Mouse (Mus musculus) hindbrain, embryonic 16.5 days (tissue): ENCODE results near the gene Uhrf1. TPM values are rescaled to one million over a fixed set of nuclear protein-coding genes. Genes with fewer than 3 reads are reported as not detected.

ENCODE experiments used
- ATAC-seq: fragments of 200-750 bp; cut with Nextera tagmentation; 2 replicates; pipeline ENCODE4 v1.8.0; 2017; ENCODE audit warnings: moderate TSS enrichment, moderate library complexity
- H3K27ac ChIP-seq: fragments of 300-500 bp; sonication (generic); 2 replicates; pipeline ENCODE4 v1.5.1; 2014; ENCODE audit warnings: low read depth, mild to moderate bottlenecking, control low read depth, low read length, moderate library complexity
- H3K27me3 ChIP-seq: fragments of 300-500 bp; sonication (generic); replicated peaks from 2 replicates; pipeline ENCODE4 v1.6.1; 2014; ENCODE audit warnings: low read length; ENCODE audit not compliant: control insufficient read depth, insufficient read depth
- H3K36me3 ChIP-seq: fragments of 300-500 bp; sonication (generic); 2 replicates; pipeline ENCODE4 v1.6.1; 2014; ENCODE audit warnings: mild to moderate bottlenecking, low read length, moderate library complexity, mixed read lengths; ENCODE audit not compliant: control insufficient read depth, insufficient read depth
- H3K4me1 ChIP-seq: fragments of 300-500 bp; sonication (generic); 2 replicates; pipeline ENCODE4 v1.6.1; 2014; ENCODE audit warnings: low read depth, low read length; ENCODE audit not compliant: control insufficient read depth, insufficient read depth
- H3K4me2 ChIP-seq: fragments of 300-500 bp; sonication (generic); 2 replicates; pipeline ENCODE4 v1.6.1; 2014; ENCODE audit warnings: mild to moderate bottlenecking, low read length, control low read depth, moderate library complexity
- H3K4me3 ChIP-seq: fragments of 300-500 bp; sonication (generic); 2 replicates; pipeline ENCODE4 v1.5.1; 2014; ENCODE audit warnings: mild to moderate bottlenecking, low read length, control low read depth, moderate library complexity
- H3K9ac ChIP-seq: fragments of 300-500 bp; sonication (generic); 2 replicates; pipeline ENCODE4 v1.6.1; 2014; ENCODE audit warnings: low read depth, mild to moderate bottlenecking, control low read depth, low read length, moderate library complexity
- H3K9me3 ChIP-seq: fragments of 300-500 bp; sonication (generic); 2 replicates; pipeline ENCODE4 v1.6.1; 2014; ENCODE audit warnings: mild to moderate bottlenecking, low read length, moderate library complexity; ENCODE audit not compliant: control insufficient read depth
- WGBS: fragments of 180-500 bp; shearing (Covaris S2); extraction: QIAGEN DNeasy Blood & Tissue Kit; methylation state at CpG from one replicate; pipeline ENCODE4 v1.1.7; 2014; 5-methylcytosine and 5-hydroxymethylcytosine counted together
- polyA plus RNA-seq: library from polyadenylated mRNA; unstranded; fragments of >200 nt; fragmentation: Nextera tagmentation; extraction: Ambion mirVana; gene quantifications from 2 replicates; pipeline ENCODE4 v1.2.1, GENCODE M21; 2015

The Uhrf1 gene
- polyA plus RNA-seq, 1 experiment from 2014 or later: 23.3 TPM

DNA sequence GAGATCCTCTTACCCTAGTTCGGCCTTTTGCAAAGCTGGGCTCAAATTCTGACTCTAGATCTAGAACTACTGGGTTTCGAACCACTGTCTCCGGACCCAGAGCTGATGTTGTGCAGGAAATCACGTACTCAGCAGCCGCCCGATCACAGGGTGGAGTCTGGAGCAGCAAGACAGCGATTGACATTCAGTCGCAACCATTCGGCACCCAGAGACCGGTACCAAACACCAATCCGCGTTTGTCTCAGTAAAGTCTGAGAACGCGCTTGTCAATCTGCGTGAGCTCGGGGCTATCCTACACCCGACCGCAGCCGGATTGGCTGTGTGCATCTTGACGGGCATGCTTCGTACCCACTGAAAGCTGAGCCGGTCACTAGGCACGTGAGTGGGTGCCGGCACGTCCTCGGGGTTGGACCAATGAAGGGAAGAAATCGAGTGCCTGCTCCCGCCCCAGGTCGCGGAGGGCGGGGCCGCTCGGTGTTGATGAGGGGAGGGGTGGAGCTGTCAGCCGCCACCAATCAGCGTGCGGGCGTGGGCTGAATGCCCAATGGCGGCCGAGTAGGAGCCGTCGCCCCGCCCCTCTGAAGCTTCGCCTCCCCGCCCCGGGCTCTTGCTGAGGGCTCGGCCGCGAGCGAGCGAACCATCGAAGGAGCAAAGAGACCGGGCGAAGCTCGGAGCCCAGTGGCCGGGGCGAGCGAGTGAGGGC is 22.5 kb downstream of the Uhrf1 start, which contains the start of gene Kdm4b:
TSS of gene Kdm4b (plus strand) at position 613 of the 703 bp plus-strand sequence.
- under 1% methylated on average over 53 of the region's 57 CpGs for WGBS
- Histone ChIP-seq H3K9me3 (no peaks in the 10 kb centered on the region), H3K4me2 (peak within 1 kb of the TSS; percentile 80), H3K36me3 (no peaks in the 10 kb centered on the region), H3K9ac (peak within 1 kb of the TSS; percentile 98), H3K27ac (peak within 1 kb of the TSS; percentile 97), H3K27me3 (no peaks in the 10 kb centered on the region), H3K4me3 (peak within 1 kb of the TSS; percentile 94), H3K4me1 (peaks cover 28% of the 10 kb centered on the region)
- ATAC-seq: peak; percentile 100

DNA sequence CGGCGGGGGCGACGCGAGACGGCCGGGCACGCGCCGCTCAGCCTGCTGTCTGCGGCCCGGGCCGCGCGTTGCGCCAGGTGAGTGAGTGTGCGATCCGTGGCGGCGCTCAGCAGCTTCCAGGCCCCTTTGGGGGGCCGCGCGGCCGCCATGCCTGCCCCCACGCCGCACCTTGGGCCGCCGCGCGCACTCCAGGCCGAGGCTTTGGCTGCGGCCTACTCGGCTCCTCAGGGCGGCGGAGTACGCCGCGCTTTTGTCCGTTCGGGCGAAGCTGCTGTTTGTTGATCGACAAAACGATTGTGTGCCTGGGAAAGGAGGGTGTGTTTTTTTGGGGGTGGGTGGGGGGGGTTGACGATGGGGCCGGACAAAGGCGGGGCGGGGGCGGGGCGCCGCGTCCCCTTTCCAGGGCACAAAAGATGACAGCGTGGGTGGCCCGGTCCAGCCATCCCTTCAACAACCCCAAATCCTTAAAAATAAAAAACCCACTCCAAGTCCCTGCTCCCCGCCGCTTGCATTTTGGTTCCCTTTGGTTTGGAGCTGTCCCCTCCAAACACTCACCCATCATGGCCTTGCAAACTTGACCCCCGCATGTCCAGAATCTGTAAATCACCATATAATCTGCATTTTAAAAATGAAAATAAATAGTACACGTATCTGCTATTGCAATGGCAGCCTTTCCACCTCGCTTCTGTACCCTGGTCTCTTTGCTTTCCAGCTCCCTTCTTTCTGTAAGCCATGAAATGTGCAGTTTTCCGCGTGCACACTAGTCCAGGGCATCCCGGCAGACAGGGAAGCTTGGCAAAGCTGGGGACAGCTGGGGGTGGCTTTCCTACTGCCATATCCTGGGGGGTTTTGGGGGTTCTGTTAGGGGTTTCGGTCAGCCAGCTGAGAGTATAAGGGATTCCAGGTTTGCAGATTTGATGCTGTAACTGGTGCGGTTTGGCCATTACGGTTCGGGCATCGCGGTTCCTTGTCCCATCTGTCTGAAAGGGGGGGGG is 23.3 kb downstream of the Uhrf1 start:
- H3K27me3 ChIP-seq: no peaks in the 10 kb centered on the region
- H3K4me3 ChIP-seq: peak overlapping the region; percentile 94
- H3K9me3 ChIP-seq: no peaks in the 10 kb centered on the region
- H3K27ac ChIP-seq: peak overlapping the region; percentile 97
- peak; percentile 41 for ATAC-seq
- H3K36me3 ChIP-seq: no peaks in the 10 kb centered on the region
- WGBS: under 1% methylated on average over 39 of the region's 67 CpGs
- H3K4me1 ChIP-seq: peaks cover 35% of the 10 kb centered on the region
- H3K4me2 ChIP-seq: peak overlapping the region; percentile 80
- H3K9ac ChIP-seq: peak overlapping the region; percentile 98

DNA sequence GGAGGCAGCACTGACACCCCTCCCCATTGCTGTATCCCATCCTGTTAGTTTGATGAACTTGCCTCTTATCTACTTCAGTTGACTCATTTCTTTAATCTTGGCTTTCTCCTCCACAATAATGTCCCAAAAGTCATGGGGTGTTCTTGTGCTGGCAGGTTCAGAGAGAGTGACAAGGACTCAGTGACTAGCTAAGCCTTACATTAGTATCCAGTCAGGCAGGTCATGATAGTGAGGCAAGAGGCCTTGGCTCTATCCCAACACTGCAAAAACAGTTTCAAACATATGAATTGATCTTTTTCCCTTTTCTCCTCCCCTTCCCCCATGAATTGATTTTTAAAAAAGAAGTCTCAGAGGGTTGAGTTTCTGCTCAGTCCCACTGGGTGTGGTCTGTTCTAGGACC is 26.1 kb downstream of the Uhrf1 start:
- no peak overlapping the region for H3K27ac ChIP-seq
- no peaks in the 10 kb centered on the region for H3K27me3 ChIP-seq
- no peak overlapping the region for H3K4me3 ChIP-seq
- ATAC-seq: no peak
- peaks cover 35% of the 10 kb centered on the region for H3K4me1 ChIP-seq
- H3K4me2 ChIP-seq: no peak overlapping the region
- no peaks in the 10 kb centered on the region for H3K9me3 ChIP-seq
- H3K36me3 ChIP-seq: no peaks in the 10 kb centered on the region
- no peak overlapping the region for H3K9ac ChIP-seq

DNA sequence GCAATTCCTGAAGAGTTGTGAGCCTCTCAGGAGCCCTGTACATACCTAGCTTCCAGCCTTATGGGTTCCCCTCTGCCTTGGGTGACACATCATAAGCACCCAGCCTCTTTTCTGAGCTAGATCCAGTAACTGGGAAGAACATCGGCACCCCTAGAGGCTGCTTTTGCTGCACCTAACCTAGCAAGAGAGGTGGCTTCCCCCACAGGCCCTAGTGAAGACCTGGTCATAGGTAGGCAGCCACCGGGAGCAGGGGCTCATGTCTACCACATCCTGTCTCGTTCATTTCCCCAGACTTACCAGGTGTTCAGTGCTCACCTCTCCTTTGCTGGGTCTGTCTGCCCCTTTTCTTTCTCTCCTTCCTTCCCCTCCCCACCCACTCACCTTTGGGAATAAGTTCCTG is 27.2 kb downstream of the Uhrf1 start:
- no peaks in the 10 kb centered on the region for H3K9me3 ChIP-seq
- no peak overlapping the region for H3K9ac ChIP-seq
- no peak for ATAC-seq
- WGBS: 72% methylated on average over 3 of the region's 3 CpGs
- no peaks in the 10 kb centered on the region for H3K36me3 ChIP-seq
- H3K4me2 ChIP-seq: no peak overlapping the region
- peaks cover 35% of the 10 kb centered on the region for H3K4me1 ChIP-seq
- H3K4me3 ChIP-seq: no peak overlapping the region
- H3K27ac ChIP-seq: no peak overlapping the region
- no peaks in the 10 kb centered on the region for H3K27me3 ChIP-seq

DNA sequence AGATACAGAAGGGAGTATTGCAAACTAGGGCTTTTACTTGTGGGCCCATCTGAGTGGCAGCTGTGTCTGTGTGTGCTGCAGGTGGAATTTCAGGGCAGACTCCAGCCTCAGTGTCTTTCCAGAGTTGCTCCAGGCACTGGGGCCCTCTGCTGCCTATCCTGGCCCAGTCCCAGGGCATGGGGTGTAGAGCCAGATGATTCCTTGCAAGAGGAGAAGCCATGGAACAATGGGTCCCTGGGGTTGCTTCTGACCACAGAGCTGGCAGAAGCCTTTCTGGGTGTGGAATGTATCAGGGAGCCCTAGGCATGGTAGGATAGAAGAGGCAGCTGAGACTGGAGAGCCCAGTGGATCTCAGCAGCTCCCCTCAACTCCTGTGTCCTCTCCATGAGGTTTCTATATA is 28.1 kb downstream of the Uhrf1 start:
- no peaks in the 10 kb centered on the region for H3K9me3 ChIP-seq
- ATAC-seq: no peak
- no peak overlapping the region for H3K9ac ChIP-seq
- H3K36me3 ChIP-seq: no peaks in the 10 kb centered on the region
- H3K4me1 ChIP-seq: peaks cover 35% of the 10 kb centered on the region
- H3K4me3 ChIP-seq: no peak overlapping the region
- no peak overlapping the region for H3K4me2 ChIP-seq
- H3K27me3 ChIP-seq: no peaks in the 10 kb centered on the region
- no peak overlapping the region for H3K27ac ChIP-seq

DNA sequence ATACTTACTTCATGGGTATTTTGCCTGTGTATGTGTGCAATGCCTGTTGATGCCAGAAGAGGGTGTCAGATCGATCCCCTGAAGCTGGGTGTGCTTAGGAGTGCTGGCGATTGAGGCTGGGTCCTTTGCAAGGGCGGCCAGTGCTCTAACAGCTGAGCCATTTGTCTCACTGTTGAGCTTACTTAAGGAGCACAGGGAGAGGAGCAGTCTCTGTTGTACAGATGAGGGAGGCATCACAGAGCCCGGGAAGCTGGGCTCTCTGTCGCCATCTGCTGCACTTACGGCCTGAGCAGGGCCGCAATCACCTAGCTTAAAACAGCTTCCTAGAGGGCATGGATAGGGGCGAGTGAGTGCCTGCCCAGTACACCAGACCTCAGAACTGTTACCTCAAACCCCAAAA is 29.9 kb downstream of the Uhrf1 start:
- Histone ChIP-seq H3K27ac (no peak overlapping the region), H3K4me2 (no peak overlapping the region), H3K9me3 (no peaks in the 10 kb centered on the region), H3K4me3 (no peak overlapping the region), H3K27me3 (no peaks in the 10 kb centered on the region), H3K4me1 (peaks cover 38% of the 10 kb centered on the region), H3K36me3 (no peaks in the 10 kb centered on the region), H3K9ac (no peak overlapping the region)
- no peak for ATAC-seq
- 46% methylated on average over 8 of the region's 8 CpGs for WGBS

DNA sequence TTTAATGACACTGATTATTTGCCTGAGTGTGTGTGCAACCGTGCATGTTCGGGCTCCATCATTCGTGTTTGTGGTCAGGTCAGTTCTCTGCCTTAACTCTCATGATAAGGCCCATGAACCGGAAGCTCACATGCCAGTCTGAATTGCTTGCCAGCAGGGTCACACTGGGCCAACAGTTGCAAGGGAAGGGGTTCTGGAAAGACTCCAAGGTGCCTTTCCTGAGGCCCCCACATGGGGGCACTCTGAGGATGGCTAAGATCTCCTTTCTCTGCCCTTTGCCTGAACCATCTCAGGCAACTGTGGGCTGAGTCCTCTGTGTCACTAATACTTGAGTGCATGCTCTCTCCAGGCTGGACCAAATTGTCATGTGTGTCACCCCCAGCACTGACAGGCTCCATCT is 34.1 kb downstream of the Uhrf1 start:
- ATAC-seq: no peak
- no peak overlapping the region for H3K4me2 ChIP-seq

DNA sequence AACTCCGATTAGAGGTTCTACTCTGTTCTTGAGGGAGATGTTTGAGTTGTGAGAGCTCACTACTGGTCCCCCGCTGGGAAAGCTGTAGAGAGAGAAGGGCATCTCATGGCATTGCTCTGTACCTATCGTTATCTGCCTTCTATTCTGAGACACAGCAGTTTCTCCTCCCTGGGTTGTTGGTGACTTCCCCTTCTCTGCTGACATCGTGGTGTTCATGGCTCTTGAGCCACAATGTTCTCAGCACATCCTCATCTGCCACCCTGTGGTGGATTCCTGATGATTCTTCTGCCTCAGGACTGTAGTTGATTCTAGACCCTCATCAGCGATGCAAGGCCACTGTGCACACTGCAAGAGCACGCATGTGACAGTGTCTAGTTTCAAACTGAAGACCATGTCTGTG is 34.7 kb downstream of the Uhrf1 start:
- no peak for ATAC-seq
- Histone ChIP-seq H3K36me3 (no peaks in the 10 kb centered on the region), H3K27me3 (no peaks in the 10 kb centered on the region), H3K9me3 (no peaks in the 10 kb centered on the region), H3K9ac (no peak overlapping the region), H3K27ac (no peak overlapping the region; the same call in 1 of the 2 replicates), H3K4me3 (no peak overlapping the region), H3K4me1 (peaks cover 18% of the 10 kb centered on the region), H3K4me2 (no peak overlapping the region)
- 93% methylated on average over 6 of the region's 6 CpGs for WGBS

More for the DNA sequence above, 34.1 kb downstream of the Uhrf1 start:
- no peaks in the 10 kb centered on the region for H3K9me3 ChIP-seq
- H3K4me1 ChIP-seq: peaks cover 18% of the 10 kb centered on the region
- no peak overlapping the region for H3K4me3 ChIP-seq
- H3K27ac ChIP-seq: no peak overlapping the region; the same call in 1 of the 2 replicates
- whole genome bisulfite sequencing: 45% methylated on average over 4 of the region's 4 CpGs
- H3K9ac ChIP-seq: no peak overlapping the region
- no peaks in the 10 kb centered on the region for H3K36me3 ChIP-seq
- no peaks in the 10 kb centered on the region for H3K27me3 ChIP-seq

DNA sequence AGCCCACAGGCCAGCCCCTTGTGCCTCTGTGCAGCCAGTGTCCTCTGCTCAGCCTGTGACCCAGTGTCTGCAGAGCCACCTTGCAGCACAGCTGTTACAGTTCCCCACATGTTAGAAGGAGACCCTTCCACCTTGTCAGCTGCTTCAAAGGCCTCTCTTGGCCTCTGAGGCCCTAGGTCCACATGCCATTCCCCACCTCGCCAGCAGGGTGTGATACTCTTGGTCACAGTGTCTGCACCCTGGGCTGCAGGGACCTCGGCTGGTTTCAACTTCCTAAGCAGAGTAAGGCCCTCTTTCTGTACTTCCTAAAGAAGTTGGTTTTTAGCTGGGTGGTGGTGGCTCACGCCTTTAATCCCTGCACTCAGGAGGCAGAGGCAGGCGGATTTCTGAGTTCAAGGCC is 35.8 kb downstream of the Uhrf1 start:
- H3K9ac ChIP-seq: no peak overlapping the region
- no peak for ATAC-seq
- H3K36me3 ChIP-seq: no peaks in the 10 kb centered on the region
- H3K4me1 ChIP-seq: peaks cover 18% of the 10 kb centered on the region
- H3K4me3 ChIP-seq: no peak overlapping the region
- H3K27me3 ChIP-seq: no peaks in the 10 kb centered on the region
- 55% methylated on average over 4 of the region's 4 CpGs for WGBS
- H3K9me3 ChIP-seq: no peaks in the 10 kb centered on the region
- no peak overlapping the region for H3K27ac ChIP-seq
- no peak overlapping the region for H3K4me2 ChIP-seq
